Mouse (Mus musculus) stomach, postnatal 0 days (tissue): ENCODE results near the gene Atg14.

Source experiments
- CTCF ChIP-seq: IDR thresholded peaks from 2 replicates; pipeline ENCODE4 v1.5.1; 2016; ENCODE audit warnings: antibody characterized with exemption, low read depth, mild to moderate bottlenecking, moderate library complexity
- EP300 ChIP-seq: optimal IDR thresholded peaks from 2 replicates; pipeline ENCODE3; 2016; ENCODE audit warnings: antibody characterized with exemption

GRCm38 (mm10) chr14:47590391-47590975 is 20.0 kb upstream of the Atg14 start:
- TF ChIP-seq CTCF (no peak), EP300 (no peak)
